Mouse (Mus musculus): ENCODE results near the gene Hhat.
A peak's percentile ranks its signal among the peaks of the same experiment; 100 is the strongest.

Hhat gene

GRCm38 (mm10) chr1:192770495-192771331 lies at the start of gene Hhat:
Hhat (minus strand) TSS chr1:192771223.
- peak; percentile 75 for DNase-seq

- no peak for DNase-seq
Observed at GRCm38 (mm10) chr1:192818334-192818733, 47.3 kb upstream of the Hhat start.

- DNase-seq = no peak
Observed at GRCm38 (mm10) chr1:192815789-192816188, 44.8 kb upstream of the Hhat start.

- no peak for DNase-seq
Observed at GRCm38 (mm10) chr1:192814700-192815099, 43.7 kb upstream of the Hhat start.

- DNase-seq = no peak
Observed at GRCm38 (mm10) chr1:192812758-192813157, 41.7 kb upstream of the Hhat start.

GRCm38 (mm10) chr1:192812290-192812689 lies 41.3 kb upstream of the Hhat start:
- DNase-seq = no peak

- no peak for DNase-seq
Observed at GRCm38 (mm10) chr1:192806168-192807157, 35.4 kb upstream of the Hhat start.

GRCm38 (mm10) chr1:192800338-192800737 lies 29.3 kb upstream of the Hhat start:
- DNase-seq = no peak

GRCm38 (mm10) chr1:192799165-192799991 lies 28.4 kb upstream of the Hhat start:
- no peak for DNase-seq

GRCm38 (mm10) chr1:192798212-192799164 lies 27.5 kb upstream of the Hhat start:
- no peak for DNase-seq

GRCm38 (mm10) chr1:192797011-192797274 lies 25.9 kb upstream of the Hhat start:
- DNase-seq = no peak

GRCm38 (mm10) chr1:192796201-192797010 lies 25.4 kb upstream of the Hhat start:
- DNase-seq = no peak

- no peak for DNase-seq
Observed at GRCm38 (mm10) chr1:192794957-192795745, 24.1 kb upstream of the Hhat start.

GRCm38 (mm10) chr1:192791897-192792361 lies 20.9 kb upstream of the Hhat start:
- no peak for DNase-seq

GRCm38 (mm10) chr1:192790442-192790841 lies 19.4 kb upstream of the Hhat start:
- DNase-seq = peak; percentile 38

- peak; percentile 67 for DNase-seq
Observed at GRCm38 (mm10) chr1:192789828-192790227, 18.8 kb upstream of the Hhat start.

GRCm38 (mm10) chr1:192789111-192789522 lies 18.1 kb upstream of the Hhat start:
- DNase-seq = peak; percentile 74

GRCm38 (mm10) chr1:192786194-192786593 lies 15.2 kb upstream of the Hhat start:
- DNase-seq = no peak

- DNase-seq = no peak
Observed at GRCm38 (mm10) chr1:192785046-192785961, 14.3 kb upstream of the Hhat start.

Data from lung, postnatal 14 days (tissue).